Mouse (Mus musculus) B cell, adult 2 months (primary cell): Measurements from ENCODE around the gene Fndc7.

ENCODE experiments used
- DNase-seq, 2 experiments: peaks; one replicate each; pipeline ENCODE4 v3.0.0; 2022

Fndc7 gene

DNA sequence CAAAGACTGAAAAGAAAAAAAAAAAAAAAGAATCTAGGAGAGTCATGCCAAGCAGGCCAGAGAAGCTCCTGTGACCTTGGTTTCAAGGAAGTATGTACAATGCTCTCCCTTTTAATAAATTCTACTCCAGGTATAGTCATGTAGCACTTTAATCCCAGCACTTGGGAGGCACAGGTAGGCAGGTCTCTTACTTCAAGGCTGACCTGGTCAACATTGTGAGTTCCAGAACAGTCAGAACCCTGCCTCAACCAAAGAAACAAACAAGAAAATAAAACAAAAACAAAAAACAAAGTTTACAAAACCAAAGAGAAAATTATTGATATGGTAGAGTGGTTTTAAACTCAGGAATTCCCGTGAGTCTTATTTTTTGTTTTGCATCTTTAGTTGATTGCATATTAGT lies at the start of gene Fndc7:
Fndc7 (minus strand) TSS at position 101 of the 400 bp plus-strand sequence.
- DNase-seq, result no peak

DNA sequence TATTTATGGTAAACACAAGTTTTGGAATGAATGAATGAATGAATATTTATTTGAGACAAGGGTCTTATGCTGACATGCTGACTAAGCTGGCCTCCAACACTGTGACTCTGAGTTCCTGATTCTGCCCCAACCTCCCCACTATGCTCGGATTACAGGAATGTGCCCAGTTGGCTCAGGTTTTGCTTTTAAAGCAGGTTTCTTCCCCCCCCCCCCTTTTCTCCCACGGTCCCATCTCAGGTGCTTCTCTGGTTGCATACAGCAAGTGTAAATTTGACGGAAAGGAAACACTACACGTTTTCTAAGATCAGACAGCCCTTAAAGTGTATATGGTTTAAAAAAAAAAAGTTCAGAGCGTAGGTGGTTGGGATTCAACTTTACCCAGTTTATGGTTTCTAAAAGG lies 49.8 kb upstream of the Fndc7 start, which contains the start of gene Henmt1:
Henmt1 (plus strand) TSS at position 301 of the 400 bp plus-strand sequence.
- no peak for DNase-seq

DNA sequence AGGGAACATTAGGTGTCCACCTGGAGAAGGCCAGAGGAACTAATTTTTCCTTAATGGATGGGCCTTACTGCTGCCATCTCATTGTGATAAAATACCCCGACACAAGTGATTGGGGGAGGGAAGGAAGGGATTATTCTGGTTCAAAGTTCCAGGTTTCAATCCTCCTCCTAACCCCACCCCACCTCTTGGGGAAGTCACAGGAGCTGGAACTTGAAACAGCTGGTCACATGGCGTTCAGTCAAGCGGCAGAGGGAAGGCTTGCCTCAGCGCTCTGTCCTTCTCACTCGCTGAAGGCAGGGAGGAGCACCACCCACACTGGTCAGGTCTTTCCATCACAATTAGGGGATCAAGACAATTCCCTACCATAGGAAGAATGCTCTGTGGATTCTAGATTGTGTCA lies 48.9 kb upstream of the Fndc7 start:
- no peak for DNase-seq

DNA sequence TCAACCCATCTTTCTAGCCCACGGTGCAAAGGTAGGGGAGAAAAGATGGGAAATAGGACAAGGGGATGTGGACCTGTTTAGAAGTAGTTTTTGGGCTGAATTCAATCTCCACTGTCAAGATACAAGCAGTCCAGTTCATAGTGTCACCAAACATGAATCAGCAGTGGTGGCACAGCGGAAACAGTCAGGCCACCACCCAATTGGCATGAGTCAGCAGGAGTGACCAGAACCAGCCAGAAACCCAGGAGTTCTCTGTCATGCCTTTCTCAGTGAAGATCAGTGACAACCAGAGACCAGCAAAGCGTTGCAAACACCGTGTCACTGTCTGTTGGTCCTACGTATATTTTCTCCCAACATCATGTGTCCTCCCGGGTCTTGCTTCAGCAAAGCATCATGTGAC lies 43.7 kb upstream of the Fndc7 start:
- DNase-seq, result no peak

DNA sequence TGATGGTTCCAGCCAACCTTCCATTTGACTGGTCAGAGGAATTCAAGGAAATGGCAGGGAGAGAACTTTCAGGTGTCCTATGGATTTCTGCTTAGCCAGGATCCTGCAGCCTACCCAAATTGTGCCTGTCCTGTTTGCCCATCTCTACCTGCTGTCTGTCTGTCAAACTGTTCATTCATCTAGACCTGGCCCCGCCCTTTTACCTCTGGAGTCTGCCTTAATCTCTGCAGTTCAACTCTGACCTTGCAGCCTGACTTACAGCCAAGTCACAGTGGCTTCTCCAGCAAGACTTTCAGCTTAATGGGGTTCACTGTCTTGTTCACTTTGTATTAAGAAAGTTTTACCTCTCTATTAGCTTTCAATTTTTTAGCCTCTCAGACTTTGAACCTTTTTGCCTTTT lies 36.5 kb upstream of the Fndc7 start:
- no peak for DNase-seq

DNA sequence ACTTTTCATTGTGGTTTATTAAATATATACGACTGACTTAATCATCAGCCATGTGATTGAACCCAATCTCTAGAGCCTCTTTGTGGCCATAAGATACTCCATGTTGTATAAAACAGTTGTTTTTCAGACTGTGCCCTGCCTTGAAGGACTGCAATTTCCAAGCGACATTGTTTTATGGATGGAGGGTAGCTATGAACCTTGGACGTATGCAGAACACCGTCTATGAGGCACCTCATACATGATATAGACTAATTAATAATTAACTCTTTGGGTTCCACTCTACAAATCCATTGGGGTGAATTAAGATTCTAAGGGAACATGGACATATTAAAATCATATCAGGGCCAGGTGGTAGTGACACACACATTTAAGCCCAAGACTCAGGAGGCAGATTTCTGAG lies 35.9 kb upstream of the Fndc7 start:
- no peak for DNase-seq

DNA sequence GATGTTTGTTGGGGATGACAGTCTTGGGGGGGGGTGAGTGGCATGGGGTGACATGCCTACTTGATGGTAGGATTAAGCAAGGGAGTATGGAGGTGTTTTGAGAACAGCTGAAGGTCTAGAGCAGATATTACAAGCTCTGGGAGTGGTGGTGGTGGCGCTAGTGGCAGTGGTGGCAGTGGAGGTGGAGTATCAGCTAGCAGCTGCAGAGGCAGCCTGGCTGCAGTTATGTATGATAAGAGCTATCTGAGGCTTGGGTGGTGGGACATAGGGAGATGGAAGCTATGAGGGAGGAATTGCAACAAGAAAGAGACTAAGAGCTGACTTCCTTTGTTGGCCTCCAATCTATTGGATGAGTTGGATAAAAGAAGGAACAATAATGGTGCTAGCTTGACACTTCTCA lies 32.0 kb upstream of the Fndc7 start:
- no peak for DNase-seq

DNA sequence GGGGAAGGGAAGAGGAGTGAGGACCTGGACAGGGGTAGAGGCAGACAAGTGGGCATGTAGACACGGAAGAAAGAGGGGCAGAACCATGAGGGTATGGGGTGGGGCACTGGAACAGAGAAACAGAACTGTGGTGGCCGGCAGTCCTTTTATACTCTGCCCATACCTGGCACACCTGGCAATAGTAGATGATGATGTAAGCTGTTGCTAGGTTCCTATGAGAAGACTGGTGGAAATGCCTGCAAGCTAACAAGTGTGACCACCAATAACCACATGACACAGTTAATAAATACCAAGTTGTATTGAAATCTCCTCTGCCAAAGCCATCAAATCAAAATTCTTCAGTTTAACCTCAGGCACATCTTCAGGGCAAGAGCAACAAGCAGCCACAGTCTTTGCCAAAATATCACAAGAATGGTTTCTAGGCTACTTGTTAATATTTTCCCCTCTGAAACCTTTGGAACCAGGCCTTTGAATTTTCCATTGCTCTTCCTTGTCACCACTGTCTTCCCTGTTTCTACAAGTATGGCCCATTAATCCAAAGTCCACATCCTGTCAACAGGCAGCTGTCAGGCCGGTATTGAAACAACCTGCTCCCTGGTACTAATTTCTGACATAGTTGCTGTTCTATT lies 30.7 kb upstream of the Fndc7 start:
- DNase-seq, result no peak

DNA sequence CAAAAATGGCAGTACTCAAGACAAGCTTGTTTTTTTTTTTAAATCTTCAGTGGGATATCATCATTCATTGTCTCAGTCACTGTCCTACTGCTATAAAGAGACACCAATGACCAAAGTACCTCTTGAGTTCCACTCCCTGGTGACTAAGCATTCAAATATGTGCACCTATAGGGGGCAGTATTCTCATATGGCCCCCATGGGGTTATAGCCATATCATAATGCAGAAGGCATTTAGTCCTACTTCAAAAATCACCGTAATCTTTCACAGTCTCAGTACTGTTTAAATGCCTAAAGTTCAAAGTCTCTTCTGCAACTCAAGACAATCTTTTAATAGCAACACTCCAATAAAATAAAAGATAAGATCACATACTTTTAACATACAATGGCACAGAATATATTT lies 29.0 kb upstream of the Fndc7 start:
- DNase-seq, result no peak

DNA sequence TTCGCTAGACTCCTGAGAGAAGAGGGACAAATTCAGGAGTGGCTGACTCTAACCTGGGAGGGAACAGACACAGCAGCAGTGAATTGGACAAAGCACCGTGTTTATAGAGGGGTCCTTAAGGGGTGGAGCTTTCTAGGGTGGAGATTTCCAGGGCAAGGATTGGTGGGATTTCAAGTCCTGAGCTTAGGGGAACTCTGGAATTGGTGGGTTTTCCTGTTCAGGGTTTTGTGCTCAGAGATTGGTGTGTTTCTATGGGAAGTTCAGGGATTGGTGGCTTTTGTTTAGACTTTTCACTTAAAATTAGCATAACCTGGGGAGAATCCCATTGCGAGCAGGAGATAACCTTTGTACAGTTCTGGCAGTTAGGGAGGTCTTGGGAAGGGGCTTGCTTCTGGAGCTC lies 28.2 kb upstream of the Fndc7 start:
- DNase-seq, result no peak

DNA sequence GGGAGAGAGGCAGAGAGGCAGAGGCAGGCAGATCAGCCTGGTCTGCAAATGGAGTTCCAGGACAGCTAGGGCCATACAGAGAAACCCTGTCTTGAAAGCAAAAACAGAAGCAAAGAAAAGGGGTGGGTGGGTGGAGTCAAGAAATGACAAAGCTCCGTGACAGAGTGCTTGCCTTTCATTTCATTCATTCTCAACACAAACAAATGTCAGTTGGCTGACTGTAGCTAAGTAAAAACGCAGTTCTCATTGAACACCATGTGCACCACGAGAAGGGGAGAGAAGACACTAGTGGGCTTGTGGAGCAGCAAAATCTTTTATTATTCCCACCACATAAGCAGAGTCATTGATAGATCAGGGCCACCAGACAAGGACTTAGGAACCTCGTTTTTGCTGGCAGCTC lies 27.0 kb upstream of the Fndc7 start:
- no peak for DNase-seq

DNA sequence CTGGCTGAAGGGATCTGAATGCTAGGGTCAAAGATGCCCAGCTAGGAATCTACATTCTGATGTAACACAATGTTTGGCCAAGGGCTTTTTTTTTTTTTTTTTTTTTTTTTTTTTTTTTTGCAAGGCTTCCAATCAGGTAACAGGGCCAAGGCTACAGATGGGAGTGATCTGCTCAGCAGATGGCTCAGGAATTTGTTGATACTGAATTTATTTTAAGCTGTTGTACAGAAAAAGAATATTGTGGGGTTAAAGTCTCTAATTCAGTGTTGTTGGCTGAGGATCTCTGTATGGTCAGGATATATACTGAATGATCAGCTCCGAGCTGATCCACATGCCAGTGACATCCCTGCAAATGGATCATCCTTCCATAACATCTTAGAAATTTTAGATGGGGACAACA lies 26.2 kb upstream of the Fndc7 start:
- DNase-seq, result no peak

DNA sequence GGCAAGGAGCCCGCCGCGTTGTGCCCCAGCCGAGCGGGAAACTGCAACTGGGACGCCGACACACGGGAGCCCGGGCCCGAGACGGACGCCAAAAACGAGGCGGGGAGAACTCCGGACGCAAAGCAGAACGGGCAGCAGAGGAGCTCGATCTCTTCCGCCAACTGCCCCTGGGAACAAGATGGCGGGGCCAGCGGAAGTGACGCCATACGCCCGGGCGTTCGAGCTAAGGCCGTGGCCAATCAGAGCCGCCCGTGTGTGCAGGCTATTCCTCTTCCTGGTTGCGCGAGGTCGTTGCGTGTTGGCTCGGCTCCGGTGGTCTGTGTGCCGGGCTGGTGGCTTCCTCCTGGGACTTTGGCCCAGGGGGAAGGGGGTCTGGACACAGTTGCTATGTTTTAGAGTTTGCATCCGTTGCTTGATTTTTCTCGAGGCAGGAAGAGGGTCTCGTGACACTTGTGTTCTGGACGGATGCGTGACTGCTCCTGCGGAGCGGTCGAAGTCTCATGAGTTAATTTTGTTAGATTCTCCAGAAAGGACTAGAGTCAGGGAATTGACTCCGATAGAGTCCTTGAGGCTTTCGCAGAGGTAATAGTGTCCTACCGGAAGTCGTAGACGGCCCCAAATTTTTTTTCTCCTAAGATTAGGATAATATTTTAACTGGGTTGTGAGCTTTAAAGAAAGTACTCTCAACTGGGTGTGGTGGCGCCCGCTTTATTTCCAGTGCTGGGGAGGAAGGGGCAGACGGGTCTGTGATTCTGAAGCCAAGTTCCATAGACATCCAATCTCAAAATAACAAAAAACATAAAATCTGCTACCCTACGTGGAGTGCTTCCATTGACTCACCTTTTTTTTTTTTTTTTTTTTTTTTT lies 22.0 kb upstream of the Fndc7 start, which contains the start of gene Prpf38b:
Prpf38b (minus strand) TSS at position 180 of the 866 bp plus-strand sequence.
- peak; percentile 96 for DNase-seq

DNA sequence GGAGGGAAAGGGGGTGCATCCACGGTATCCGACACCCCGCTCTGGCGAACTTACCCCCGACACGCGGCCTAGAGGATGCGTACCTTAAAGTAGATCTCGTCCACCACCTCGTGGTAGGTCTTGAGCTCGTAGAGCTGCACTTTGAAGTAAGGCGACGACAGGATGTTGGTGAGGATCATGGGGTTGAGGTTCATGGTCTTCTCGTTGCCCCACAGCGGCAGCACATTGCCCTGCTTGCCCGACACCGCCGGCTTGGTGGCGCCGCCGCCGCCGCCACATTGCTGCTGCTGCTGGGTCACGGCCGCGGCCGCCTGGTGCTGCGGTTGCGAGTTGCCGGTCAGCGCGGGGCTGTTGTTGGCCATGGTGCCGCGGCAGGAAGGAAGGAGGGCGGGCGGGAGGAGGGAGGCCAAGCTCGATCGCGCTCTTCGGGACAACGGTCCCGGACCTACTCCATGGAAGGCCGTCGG lies 21.3 kb upstream of the Fndc7 start:
- DNase-seq, result peak; percentile 85 to 88

DNA sequence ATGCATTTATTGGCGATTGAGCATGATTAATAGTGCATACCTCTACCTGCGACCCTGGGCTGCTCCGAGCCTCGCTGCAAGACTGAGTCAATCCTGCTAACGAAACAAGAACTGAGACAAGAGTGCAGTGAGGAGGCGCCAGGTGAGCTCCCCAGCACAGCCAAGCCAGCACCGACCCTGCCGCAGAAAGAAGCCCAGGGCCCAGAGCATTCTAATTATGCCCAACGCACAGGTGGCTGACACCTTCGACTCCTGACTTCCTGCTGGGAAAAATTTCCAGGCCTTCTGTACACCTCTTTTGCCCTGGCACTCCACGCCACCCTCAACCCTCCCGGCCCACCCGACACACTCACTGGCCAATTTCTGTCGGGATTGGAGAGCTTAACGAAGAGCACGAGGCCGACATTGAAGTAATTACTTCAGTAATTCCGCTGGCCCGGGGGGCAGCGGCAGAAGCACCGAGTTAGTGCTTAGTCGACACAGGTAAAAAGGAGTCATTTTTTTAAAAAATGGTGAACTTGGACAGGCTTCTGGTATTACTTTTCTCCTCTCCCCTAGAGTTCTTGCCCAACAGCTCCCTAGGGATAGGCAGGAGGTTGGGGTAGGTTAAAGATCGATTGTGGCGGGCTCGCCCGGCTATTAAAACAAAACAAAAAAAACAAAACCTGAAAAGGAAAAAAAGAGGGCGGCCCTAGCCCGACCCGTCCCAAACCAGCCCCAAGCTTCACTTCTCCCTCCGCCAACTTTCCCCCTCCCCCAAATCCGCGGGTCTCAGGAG lies 20.7 kb upstream of the Fndc7 start:
- peak; percentile 40 to 50 for DNase-seq

DNA sequence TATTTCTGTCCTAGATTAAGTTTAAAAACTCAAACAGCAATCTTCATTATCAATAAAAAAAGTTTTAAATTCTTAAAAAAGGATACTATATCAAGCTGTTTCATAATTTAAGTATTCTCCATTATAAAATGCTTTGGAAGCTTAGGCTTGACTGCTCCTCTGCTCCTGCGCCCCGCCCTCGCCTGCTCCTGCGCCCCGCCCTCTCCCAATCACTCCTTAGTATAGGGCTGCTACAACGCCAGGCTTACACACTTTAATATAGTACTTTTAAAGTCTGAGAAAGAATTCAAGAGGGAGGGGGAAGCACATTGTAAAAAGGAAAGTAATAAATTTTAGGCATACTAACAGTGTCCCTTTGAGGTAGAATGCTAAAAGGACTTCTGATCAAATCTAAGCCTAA lies 13.1 kb upstream of the Fndc7 start:
- no peak for DNase-seq

DNA sequence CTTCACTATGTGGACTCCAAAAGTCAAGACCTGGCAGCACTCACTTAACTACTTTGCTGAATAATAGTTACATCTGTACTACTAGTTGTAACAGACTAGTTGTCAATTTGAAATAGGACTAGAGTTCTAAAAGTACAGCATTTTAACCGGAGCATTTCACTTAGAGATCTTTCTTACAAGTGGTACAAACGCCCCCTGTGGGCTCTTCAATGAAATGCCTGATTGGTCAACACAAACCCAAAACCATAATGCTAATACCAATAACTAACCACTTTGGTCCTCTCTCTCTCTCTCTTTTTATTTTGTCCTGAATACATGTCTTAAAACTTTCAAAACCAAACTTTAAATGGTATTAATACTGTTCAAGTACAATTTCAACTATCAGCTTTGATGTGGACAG lies 12.2 kb upstream of the Fndc7 start:
- DNase-seq, result peak; percentile 43 to 57

DNA sequence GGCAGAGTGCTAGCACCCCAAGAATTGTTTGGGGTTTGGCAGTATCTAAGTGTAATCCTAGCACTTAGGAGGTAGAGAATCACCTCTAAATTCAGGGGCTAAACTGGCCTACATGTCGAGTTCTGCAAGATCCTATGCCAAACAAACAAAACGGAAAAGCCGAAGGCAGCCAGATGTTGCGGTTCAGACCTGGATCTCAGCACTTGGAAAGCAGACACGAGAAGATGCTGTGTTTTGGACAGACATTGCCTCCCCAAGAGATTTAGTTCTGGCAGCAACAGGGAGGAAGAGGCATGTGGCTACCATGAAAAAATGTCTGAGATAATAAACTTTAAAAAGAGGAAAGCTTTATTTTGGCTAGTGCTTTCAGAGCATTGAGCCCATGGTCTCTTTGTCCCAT lies 10.9 kb upstream of the Fndc7 start:
- no peak for DNase-seq

DNA sequence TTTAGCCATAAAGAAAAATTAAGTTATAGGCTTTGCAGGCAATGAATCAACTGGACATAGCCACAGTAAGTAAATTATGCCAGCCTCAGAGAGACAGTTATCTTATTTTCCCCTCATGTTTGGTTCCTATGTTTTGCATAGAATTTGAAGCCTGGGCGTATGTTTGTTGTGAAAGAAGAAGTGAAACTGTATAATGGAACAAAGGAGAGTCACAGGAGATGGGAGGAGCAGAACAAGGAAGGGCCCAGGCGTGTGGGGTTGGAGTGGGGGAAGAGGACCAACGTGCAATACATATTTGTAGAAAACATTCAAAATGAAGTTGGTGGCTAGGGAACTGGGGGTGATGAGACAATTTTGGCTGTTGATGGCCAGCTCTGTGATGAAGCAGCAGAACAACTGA lies 10.3 kb upstream of the Fndc7 start:
- DNase-seq, result peak; percentile 74 to 79

DNA sequence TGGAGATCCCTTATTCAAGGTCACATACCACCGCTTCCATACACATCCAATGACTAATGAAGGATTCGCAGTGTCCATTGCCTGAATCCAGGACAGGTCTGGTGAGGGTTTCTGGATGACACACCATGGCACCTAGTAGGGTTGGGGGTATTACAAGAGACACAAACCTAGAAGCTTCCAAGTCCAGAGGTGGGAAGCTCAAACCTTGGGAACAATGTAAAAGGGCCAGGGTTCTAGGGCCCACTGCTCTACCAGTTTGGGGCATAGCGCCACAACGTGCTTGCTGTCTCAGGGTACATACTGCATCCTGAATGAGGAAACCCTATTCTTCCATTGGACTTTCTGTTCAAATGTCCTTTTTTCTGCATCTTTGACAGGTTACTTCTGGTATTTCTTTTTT lies 8.8 kb upstream of the Fndc7 start:
- DNase-seq, result no peak

DNA sequence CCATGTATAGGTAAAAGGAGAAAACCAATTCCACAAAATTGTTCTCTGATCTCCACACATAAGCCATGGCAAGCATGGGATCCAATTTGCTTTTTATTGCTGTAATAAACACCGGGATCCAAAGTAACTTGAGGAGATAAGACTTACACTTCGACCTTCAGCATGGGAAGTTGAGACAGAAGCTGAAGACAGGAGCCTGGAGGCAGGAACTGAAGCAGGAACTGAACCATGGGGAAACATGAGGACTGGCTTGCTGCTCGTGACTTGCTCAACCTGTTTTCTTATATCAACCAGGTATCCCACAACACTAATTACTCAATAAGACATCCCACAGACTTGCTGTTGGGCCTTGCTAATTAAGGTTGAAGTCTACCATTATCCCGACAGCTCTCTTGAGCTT lies 3.1 kb upstream of the Fndc7 start:
- no peak for DNase-seq

DNA sequence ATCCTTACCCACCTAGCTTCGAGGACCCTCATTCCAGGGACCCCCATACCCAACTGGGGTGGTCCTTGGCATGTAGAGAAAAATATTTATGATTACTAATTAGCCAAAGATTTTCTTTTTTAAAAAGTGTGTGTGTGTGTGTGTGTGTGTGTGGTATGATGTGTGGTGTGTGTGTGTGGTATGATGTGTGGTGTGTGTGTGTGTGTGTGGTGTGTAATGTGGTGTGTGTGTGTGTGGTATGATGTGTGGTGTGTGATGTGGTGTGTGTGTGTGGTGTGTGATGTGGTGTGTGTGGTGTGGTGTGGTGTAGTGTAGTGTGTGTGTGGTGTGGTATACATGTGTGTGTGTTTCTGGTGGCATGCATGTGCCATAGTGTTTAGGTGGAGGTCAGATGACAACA lies 2.3 kb upstream of the Fndc7 start:
- DNase-seq, result no peak

DNA sequence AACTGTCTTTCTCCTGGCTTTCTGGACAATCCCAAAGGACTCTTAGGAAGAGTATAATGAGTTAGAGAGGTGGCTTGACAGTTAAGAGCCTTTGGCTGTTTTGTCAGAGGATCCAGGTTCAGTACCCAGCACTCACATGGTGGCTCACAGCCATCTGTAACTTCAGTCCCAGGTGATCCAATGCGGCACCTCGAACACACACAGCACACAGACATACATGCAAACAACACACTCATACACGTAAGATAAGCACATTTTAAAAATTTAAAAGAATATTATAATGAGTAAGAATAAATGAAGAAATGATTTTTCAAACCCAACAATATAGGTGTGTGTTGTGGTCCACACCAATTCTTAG lies 2.2 kb downstream of the Fndc7 start:
- DNase-seq, result no peak
